Mouse (Mus musculus) liver, postnatal 0 days (tissue): ENCODE results near the gene Gja4.

ENCODE experiments used
- CTCF ChIP-seq: sonication (generic); IDR thresholded peaks from 2 replicates; pipeline ENCODE4 v1.5.1; 2016; ENCODE audit warnings: antibody characterized with exemption, low read depth
- EP300 ChIP-seq: IDR thresholded peaks from 2 replicates; pipeline ENCODE4 v1.6.1; 2016; ENCODE audit warnings: antibody characterized with exemption, low read depth, mild to moderate bottlenecking

GRCm38 (mm10) chr4:127292631-127293030 lies 21.2 kb downstream of the Gja4 start:
- no peak for TF ChIP-seq CTCF
- no peak for TF ChIP-seq EP300
